Mouse (Mus musculus) testis, adult 2 months (tissue): ENCODE measurements around the gene Stard3nl.

Source experiments
- CTCF ChIP-seq: fragments of 200-500 bp; IDR thresholded peaks from 2 replicates; pipeline ENCODE4 v1.5.1; 2012; ENCODE audit warnings: low read depth, mild to moderate bottlenecking, inconsistent platforms, low read length, moderate library complexity; ENCODE audit not compliant: control insufficient read depth, insufficient read depth, insufficient replicate concordance
- POLR2A ChIP-seq: fragments of 200-500 bp; IDR thresholded peaks from 2 replicates; pipeline ENCODE4 v1.6.1; 2012; ENCODE audit warnings: low read depth, mild to moderate bottlenecking, inconsistent platforms, low read length, moderate library complexity; ENCODE audit not compliant: control insufficient read depth

DNA sequence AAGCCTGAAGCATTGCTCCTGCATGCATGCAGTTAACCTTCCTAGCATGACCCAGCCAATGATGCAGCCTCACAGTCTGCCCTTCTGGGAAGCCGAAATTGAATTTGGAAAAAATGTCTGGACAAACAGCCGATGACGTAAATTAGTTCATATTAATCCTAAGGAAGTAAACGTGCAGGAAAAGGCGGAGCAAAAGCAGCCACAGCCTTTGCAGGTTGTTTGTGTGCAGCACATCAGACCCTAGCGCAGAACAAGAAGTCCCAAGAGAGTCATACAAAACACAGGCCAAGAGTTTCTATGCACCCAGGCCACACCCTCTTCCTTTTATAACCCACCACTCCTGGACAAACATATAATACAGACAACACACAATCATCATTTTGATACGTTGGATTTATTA is 38.3 kb downstream of the Stard3nl start:
- TF ChIP-seq CTCF (no peak), POLR2A (no peak)
